Comparison of ENCODE assay signal across 11 mouse cellular contexts in genomic region chr9:78105501-78105932, GRCm38 (mm10). TPM values are rescaled to one million over a fixed set of nuclear protein-coding genes. Genes with fewer than 3 reads are reported as not detected.
A peak's percentile ranks its signal among the peaks of the same experiment; 100 is the strongest.
DNase-seq lines count a peak whose midpoint lies in the region; ATAC-seq and TF ChIP-seq lines count a peak whose summit lies in the region.
"Had no signal": no experiment of that assay in that cellular context is flagged by ENCODE, and none has a peak within 500 bp of the region (broad histone marks: within the 10 kb centered on the region; RNA-seq: fewer than 3 reads in every experiment).

No protein-coding gene starts in this region.

- H3K27me3 ChIP-seq in lung, embryonic 16.5 days (ENCODE audit: control insufficient read depth, insufficient read depth, low read depth, low read length) = no peaks in the 10 kb centered on the region
- no peaks in the 10 kb centered on the region for H3K27me3 ChIP-seq in intestine, postnatal 0 days (replicated peaks; ENCODE audit: control insufficient read depth, insufficient read depth, low read length)
- no peaks in the 10 kb centered on the region for H3K27me3 ChIP-seq in hindbrain, embryonic 12.5 days

- DNase-seq in lung, postnatal 36 days = no peak
- peak; percentile 81 for DNase-seq in c-Kit-positive CD71-positive TER-119-positive erythroid progenitor cells, embryonic 14.5 days (ENCODE audit: low spot score)
- DNase-seq in spleen, postnatal 10 days (ENCODE audit: low spot score in 2 of 2) = peak; percentile 53 to 54
- DNase-seq in kidney, postnatal 36 days = no peak
- DNase-seq: cerebellum, adult 9-11 months; lung, postnatal 14 days had no signal

- H3K4me1 ChIP-seq in lung, embryonic 16.5 days (replicated peaks; ENCODE audit: control insufficient read depth, insufficient read depth, low read length) = peaks cover 21% of the 10 kb centered on the region
- 0 out of 2 replicates have a peak, but pooled peaks cover 3% of the 10 kb centered on the region for H3K4me1 ChIP-seq in intestine, postnatal 0 days (replicated peaks; ENCODE audit: control insufficient read depth, insufficient read depth, low read length)
- H3K4me1 ChIP-seq in hindbrain, embryonic 12.5 days = peaks cover 18% of the 10 kb centered on the region; the same call in 1 of the 2 replicates

- H3K36me3 ChIP-seq in lung, embryonic 16.5 days (ENCODE audit: control insufficient read depth, insufficient read depth, low read length) = peaks cover 11% of the 10 kb centered on the region
- H3K36me3 ChIP-seq in intestine, postnatal 0 days (ENCODE audit: control insufficient read depth, insufficient read depth) = peaks cover 15% of the 10 kb centered on the region
- peaks cover 9% of the 10 kb centered on the region; the same call in 1 of the 2 replicates for H3K36me3 ChIP-seq in hindbrain, embryonic 12.5 days

- H3K4me2 ChIP-seq in lung, embryonic 16.5 days (ENCODE audit: low read depth, low read length) = no peak overlapping the region; the same call in 1 of the 2 replicates
- H3K4me2 ChIP-seq in intestine, postnatal 0 days (replicated peaks; ENCODE audit: low read depth) = peak overlapping the region; percentile 9; the same call in 1 of the 2 replicates
- H3K4me2 ChIP-seq in hindbrain, embryonic 12.5 days (replicated peaks) = no peak overlapping the region

- no peak overlapping the region for H3K4me3 ChIP-seq in lung, embryonic 16.5 days (ENCODE audit: low read length)
- no peak overlapping the region for H3K4me3 ChIP-seq in intestine, postnatal 0 days (ENCODE audit: low read depth, low read length)
- H3K4me3 ChIP-seq in hindbrain, embryonic 12.5 days = no peak overlapping the region

- WGBS in lung, embryonic 16.5 days = 47% methylated on average over 6 of the region's 6 CpGs
- WGBS in intestine, postnatal 0 days = 42% methylated on average over 6 of the region's 6 CpGs
- WGBS in hindbrain, embryonic 12.5 days = 88% methylated on average over 6 of the region's 6 CpGs

- H3K9me3 ChIP-seq in lung, embryonic 16.5 days (ENCODE audit: control insufficient read depth, low read length) = no peaks in the 10 kb centered on the region
- H3K9me3 ChIP-seq in intestine, postnatal 0 days (ENCODE audit: control insufficient read depth) = no peaks in the 10 kb centered on the region
- no peaks in the 10 kb centered on the region for H3K9me3 ChIP-seq in hindbrain, embryonic 12.5 days (replicated peaks)

- H3K27ac ChIP-seq in lung, embryonic 16.5 days (ENCODE audit: low read length) = no peak overlapping the region
- H3K27ac ChIP-seq in intestine, postnatal 0 days (ENCODE audit: low read depth, low read length) = peak overlapping the region; percentile 72; the same call in 1 of the 2 replicates
- H3K27ac ChIP-seq in hindbrain, embryonic 12.5 days = no peak overlapping the region

- ATAC-seq in lung, embryonic 16.5 days (ENCODE audit: low read depth) = no peak
- no peak for ATAC-seq in intestine, postnatal 0 days
- no peak for ATAC-seq in hindbrain, embryonic 12.5 days (ENCODE audit: low FRiP score)
- ATAC-seq: inflammation-experienced regulatory T-cells, adult 6 months had no signal

- peak overlapping the region; percentile 28; the same call in 1 of the 2 replicates for H3K9ac ChIP-seq in lung, embryonic 16.5 days (ENCODE audit: low read length)
- no peak overlapping the region for H3K9ac ChIP-seq in intestine, postnatal 0 days (ENCODE audit: low read depth, low read length)
- H3K9ac ChIP-seq in hindbrain, embryonic 12.5 days = no peak overlapping the region

- no peak for TF ChIP-seq CTCF in intestine, postnatal 0 days (IDR thresholded peaks at IDR 0.05; ENCODE audit: low read depth)

RNA-seq across cellular contexts. Expression of gene Fbxo9, which starts 3.3 kb away (rescaled TPM):
- polyA plus RNA-seq in lung, embryonic 16.5 days (2015; fragmentation: Nextera tagmentation; extraction: Ambion mirVana) = 38.6 and 42.9 TPM in 2 replicates
- polyA plus RNA-seq in intestine, postnatal 0 days (2015; fragmentation: Nextera tagmentation; extraction: Ambion mirVana) = 37.7 and 40.2 TPM in 2 replicates
- polyA plus RNA-seq in hindbrain, embryonic 12.5 days (2016; fragmentation: Nextera tagmentation; extraction: Ambion mirVana) = 42.0 and 43.1 TPM in 2 replicates

RNA-seq across cellular contexts. Expression of gene Ick, which starts 3.5 kb away (rescaled TPM):
- polyA plus RNA-seq in lung, embryonic 16.5 days (2015; fragmentation: Nextera tagmentation; extraction: Ambion mirVana) = 18.7 and 21.2 TPM in 2 replicates
- polyA plus RNA-seq in intestine, postnatal 0 days (2015; fragmentation: Nextera tagmentation; extraction: Ambion mirVana) = 27.3 and 28.2 TPM in 2 replicates
- polyA plus RNA-seq in hindbrain, embryonic 12.5 days (2016; fragmentation: Nextera tagmentation; extraction: Ambion mirVana) = 38.1 and 40.0 TPM in 2 replicates

RNA-seq across cellular contexts. Expression of gene Gcm1, which starts 53.8 kb away (rescaled TPM):
- polyA plus RNA-seq in lung, embryonic 16.5 days (2015; fragmentation: Nextera tagmentation; extraction: Ambion mirVana) = 0.39 and 0.41 TPM in 2 replicates
- polyA plus RNA-seq in intestine, postnatal 0 days (2015; fragmentation: Nextera tagmentation; extraction: Ambion mirVana) = not detected in 2 replicates
- not detected in 2 replicates for polyA plus RNA-seq in hindbrain, embryonic 12.5 days (2016; fragmentation: Nextera tagmentation; extraction: Ambion mirVana)
- polyA plus RNA-seq: frontal cortex, adult 2 months; inflammation-experienced regulatory T-cells, adult 6 months had no signal

Comparison
In these comparisons a context has a peak if more than half of its experiments do, and no peak if none do; other contexts are left out.
1. DNase-seq: peak in c-Kit-positive CD71-positive TER-119-positive erythroid progenitor cells, embryonic 14.5 days (single experiment) and spleen, postnatal 10 days (2 of 2); none in lung, postnatal 36 days (single experiment) and kidney, postnatal 36 days (0 of 2).